Mouse (Mus musculus): ENCODE results near the gene Rbms3.

- no peak for TF ChIP-seq CTCF (IDR thresholded peaks at IDR 0.05)
- TF ChIP-seq EP300 (IDR thresholded peaks at IDR 0.05), result no peak
These were observed 550.2 kb downstream of the Rbms3 start for GRCm38 (mm10) chr9:117079471-117079870.
